Mouse (Mus musculus) spleen, postnatal 4 days (tissue): ENCODE measurements around the gene Olfr287.

ENCODE experiments used
- DNase-seq, 2 experiments: peaks; one replicate each; pipeline ENCODE4 v3.0.0; 2022; ENCODE audit warnings: low spot score in 2 of 2

The Olfr287 gene

DNA sequence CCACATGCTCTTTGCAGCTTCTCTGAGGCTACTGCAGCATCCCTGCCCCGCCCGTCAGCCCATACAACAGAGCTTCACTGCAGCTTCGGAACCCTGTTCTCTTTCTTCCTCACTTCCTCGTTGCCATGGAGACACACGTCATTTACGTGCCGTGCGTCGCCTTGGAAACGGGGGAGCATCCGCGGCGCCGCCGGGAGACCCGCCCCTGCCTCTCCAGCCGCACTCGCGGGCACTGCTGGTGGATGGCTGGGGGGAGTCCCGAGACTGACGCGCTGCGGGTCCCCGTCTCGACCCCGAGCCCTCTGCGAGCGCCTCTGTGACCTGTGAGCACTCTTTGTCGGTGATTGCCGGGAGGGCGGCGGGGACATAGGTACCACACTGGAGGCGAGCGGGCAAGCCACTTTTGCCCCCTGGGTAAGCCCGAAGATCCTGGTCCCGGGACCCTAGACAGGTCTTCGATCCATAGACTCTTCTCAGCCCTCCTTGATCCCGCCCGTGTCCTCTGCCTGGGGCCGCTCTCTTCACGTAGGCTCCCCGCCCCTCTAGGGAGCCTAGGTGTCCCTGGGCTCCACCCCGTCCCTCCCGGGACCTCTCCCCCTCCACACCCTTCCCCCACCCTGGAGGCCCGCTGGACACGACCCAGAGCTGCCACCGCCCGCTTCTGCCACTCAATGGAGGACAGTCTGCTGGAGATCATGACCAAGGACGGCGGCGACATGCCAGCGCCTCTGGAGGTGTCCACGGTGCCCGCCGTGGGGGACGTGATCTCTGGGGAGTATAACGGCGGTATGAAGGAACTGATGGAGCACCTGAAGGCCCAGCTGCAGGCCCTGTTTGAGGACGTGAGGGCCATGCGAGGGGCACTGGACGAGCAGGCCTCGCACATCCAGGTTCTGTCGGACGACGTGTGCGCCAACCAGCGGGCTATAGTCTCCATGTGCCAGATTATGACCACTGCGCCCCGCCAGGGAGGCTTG, 52.9 kb downstream of the Olfr287 start:
- DNase-seq: peak; percentile 22 to 68

GRCm38 (mm10) chr15:98166963-98167644, 53.8 kb downstream of the Olfr287 start, which contains the start of gene Ccdc184:
Gene Ccdc184, plus strand, starts transcription at chr15:98167158.
- no peak for DNase-seq

- no peak for DNase-seq
Measured at GRCm38 (mm10) chr15:98165525-98165924, 55.3 kb downstream of the Olfr287 start, which contains the start of gene Asb8. Gene Asb8, minus strand, starts transcription at chr15:98165625.

DNA sequence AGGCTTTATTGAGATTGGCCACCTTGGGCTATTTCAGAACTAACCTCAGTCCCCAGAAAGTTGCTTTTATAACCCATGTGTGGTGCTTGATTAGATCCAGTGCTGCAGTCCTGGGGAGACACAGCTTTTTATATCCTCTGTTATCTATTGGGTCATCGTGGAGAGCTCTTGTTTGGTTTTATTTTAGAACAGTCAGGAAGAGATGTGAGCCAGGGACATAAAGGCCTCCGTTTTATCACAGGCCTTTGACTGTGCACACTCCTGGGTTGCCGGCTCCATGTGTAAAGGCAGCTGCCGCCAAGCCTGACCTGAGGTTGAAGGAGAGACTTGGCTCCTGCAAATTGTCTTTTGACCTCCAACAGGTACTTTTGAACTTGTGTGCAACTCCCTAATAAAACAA, 58.3 kb downstream of the Olfr287 start:
- no peak for DNase-seq

DNA sequence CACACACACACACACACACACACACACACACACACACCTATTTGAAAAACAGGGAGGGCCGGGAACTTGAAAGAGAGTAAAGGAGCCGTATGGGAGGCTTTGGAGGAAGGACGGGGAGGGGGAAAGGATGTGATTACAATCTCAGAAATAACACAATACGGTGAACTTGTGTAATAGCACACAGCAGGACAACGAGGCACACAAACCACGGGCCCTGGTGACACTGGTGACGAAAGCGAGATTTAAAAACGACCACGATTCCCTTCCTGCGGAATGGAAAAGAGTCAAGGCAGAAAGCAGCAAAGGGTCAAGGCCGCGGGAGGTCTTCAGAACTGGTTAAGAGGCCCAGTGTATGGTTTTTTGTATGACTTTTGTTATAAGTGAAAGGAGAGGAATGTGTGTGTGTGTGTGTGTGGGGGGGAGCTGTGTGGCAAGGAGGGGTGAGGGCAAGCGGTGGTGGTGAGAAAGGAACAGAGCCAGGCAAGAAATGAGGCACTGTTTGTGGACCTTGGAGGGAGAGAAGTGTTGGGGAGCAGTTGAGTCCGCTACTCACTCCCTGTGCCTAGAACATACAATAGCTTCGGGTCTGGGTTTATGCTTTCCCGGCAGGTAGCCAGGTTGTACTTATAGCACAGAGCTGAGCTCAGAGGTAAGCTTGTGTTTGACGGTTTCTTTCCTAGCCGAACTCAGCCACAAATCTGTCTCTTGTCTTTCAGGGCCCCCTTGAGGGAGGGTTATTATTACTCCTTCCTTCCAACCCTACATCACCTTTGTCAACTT, 59.6 kb downstream of the Olfr287 start:
- DNase-seq: no peak

DNA sequence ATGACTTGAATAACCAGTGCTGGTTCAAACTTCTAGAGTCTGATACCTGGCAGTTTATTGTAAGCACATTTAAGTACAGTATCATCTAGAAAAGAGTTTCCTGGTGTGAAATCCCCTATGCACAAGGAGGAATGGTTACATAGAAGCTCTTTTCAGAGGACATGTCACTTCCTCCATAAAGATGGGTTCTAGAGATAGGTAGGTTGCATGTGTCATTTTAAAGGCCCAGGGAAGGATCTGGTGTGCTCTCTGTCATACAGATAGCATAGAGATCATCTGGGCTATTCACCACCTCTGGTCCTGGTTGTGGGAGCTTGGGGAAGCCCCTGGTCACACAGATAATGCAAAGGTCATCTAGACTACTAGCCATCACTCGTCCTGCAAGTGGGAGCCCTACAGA, 63.6 kb downstream of the Olfr287 start:
- DNase-seq: no peak
